Mouse (Mus musculus): ENCODE results near the gene Ninl. TPM values are rescaled to one million over a fixed set of nuclear protein-coding genes. Genes with fewer than 3 reads are reported as not detected.

Gene Ninl
- total RNA-seq, 1 experiment = 22.4 TPM

DNA sequence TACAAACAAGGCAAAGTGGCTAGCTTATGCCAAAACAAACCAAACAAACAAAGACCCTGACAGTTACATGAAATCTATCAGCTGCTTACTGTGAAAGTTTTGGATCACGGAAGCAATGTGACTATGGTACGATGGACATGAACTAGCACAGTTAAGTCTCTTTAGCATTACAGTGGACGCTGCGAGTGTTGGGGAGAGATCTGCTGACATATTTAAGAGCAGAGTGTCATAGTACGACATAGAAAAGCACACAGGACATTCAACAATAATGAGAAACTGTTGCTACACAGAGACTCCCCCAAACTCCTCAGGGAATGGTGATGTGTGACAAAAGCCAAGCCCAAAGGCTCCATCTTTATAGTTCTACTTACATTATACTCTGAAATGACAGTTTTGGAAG is 95.2 kb downstream of the Ninl start:
- H3K36me3 ChIP-seq (ENCODE audit: control insufficient read depth, insufficient read depth, low read length, poor library complexity, severe bottlenecking) = peaks cover 11% of the 10 kb centered on the region; the same call in 1 of the 2 replicates
- H3K4me1 ChIP-seq (ENCODE audit: control insufficient read depth in 2 of 2, insufficient read depth in 2 of 2, low read length in 2 of 2, poor library complexity in 1 of 2) = peaks cover 11 to 21% of the 10 kb centered on the region in 2 experiments; a peak in 3 of 4 replicates
- no peak overlapping the region for H3K4me3 ChIP-seq (ENCODE audit: insufficient read depth in 1 of 2, low read depth in 1 of 2, low read length in 2 of 2, poor library complexity in 1 of 2, severe bottlenecking in 1 of 2)
- H3K27ac ChIP-seq (ENCODE audit: insufficient read depth, low read depth, low read length, poor library complexity, severe bottlenecking) = no peak overlapping the region
- TF ChIP-seq MAFK (IDR thresholded peaks at IDR 0.05; ENCODE audit: insufficient read depth, low read depth, low read length) (no peak), ZNF384 (IDR thresholded peaks at IDR 0.05; ENCODE audit: low read depth, low read length) (no peak), HCFC1 (IDR thresholded peaks at IDR 0.05; ENCODE audit: borderline replicate concordance, insufficient read depth, low read length) (no peak), ZC3H11A (IDR thresholded peaks at IDR 0.05; ENCODE audit: borderline replicate concordance, low read depth, low read length) (no peak), CHD2 (IDR thresholded peaks at IDR 0.05; ENCODE audit: low read depth, low read length) (no peak)
- in situ Hi-C loops (cut with MboI; ENCODE audit: low sequenced_read_pairs in 2 of 2, unreplicated experiment in 2 of 2) = no loop called here
- no peaks in the 10 kb centered on the region for H3K9me3 ChIP-seq (ENCODE audit: control insufficient read depth, insufficient read depth, low read depth, low read length)
- no peak overlapping the region for H3K9ac ChIP-seq (ENCODE audit: insufficient read depth, low read depth, low read length, poor library complexity, severe bottlenecking)
- DNase-seq (ENCODE audit: low read depth, low spot score) = no peak

DNA sequence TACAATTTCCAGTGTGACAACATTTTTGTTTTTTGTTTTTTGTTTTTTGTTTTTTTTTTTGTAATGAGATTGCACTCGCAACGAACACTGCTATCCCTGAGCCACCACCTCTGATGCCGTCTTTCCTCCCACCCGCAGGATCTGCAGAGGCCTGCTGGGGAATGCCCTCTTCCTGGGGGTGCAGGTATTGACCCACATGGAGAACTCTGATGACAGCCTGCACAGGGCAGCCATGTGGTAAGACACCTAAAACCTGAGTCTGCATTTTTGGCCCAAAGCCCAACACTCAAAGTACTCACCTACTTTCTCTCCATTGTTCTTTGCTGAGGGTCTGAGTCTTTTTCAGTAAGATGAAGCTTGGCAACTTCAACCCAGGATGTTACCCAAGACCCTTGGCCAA is 104.5 kb downstream of the Ninl start:
- TF ChIP-seq ZC3H11A (IDR thresholded peaks at IDR 0.05; ENCODE audit: borderline replicate concordance, low read depth, low read length) (no peak), CHD2 (IDR thresholded peaks at IDR 0.05; ENCODE audit: low read depth, low read length) (no peak)
- in situ Hi-C loops (cut with MboI; ENCODE audit: low sequenced_read_pairs in 2 of 2, unreplicated experiment in 2 of 2) = no loop called here
- H3K9ac ChIP-seq (ENCODE audit: insufficient read depth, low read depth, low read length, poor library complexity, severe bottlenecking) = no peak overlapping the region

DNA sequence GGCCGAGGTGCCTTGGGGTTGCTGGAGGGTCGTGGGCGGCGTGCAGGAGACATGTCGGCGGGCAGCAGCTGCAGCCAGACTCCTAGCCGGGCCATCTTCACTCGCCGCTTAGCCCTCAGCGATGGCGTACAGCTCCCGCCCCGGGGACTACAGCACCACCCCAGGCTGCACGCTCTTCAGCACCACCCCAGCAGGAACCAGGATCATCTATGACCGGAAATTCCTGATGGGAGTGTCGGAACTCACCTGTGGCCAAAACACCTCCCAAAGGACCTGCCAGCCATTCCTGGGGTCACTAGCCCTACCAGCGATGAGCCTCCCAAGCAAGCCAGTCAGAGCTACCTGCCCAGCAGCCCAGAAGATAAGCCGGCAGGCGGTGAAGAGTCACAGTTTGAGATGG is 105.7 kb downstream of the Ninl start:
- peaks cover 0 to 4% of the 10 kb centered on the region in 2 experiments; a peak in 1 of 4 replicates for H3K4me1 ChIP-seq (ENCODE audit: control insufficient read depth in 2 of 2, insufficient read depth in 2 of 2, low read length in 2 of 2, poor library complexity in 1 of 2)
- DNase-seq (ENCODE audit: low read depth, low spot score) = no peak
- peak overlapping the region; percentile 60 to 69 for H3K4me3 ChIP-seq (ENCODE audit: insufficient read depth in 1 of 2, low read depth in 1 of 2, low read length in 2 of 2, poor library complexity in 1 of 2, severe bottlenecking in 1 of 2)
- TF ChIP-seq ZC3H11A (IDR thresholded peaks at IDR 0.05; ENCODE audit: borderline replicate concordance, low read depth, low read length) (no peak), HCFC1 (IDR thresholded peaks at IDR 0.05; ENCODE audit: borderline replicate concordance, insufficient read depth, low read length) (no peak), ZNF384 (IDR thresholded peaks at IDR 0.05; ENCODE audit: low read depth, low read length) (no peak), CHD2 (IDR thresholded peaks at IDR 0.05; ENCODE audit: low read depth, low read length) (no peak), MAFK (IDR thresholded peaks at IDR 0.05; ENCODE audit: insufficient read depth, low read depth, low read length) (no peak)
- in situ Hi-C loops (cut with MboI; ENCODE audit: low sequenced_read_pairs in 2 of 2, unreplicated experiment in 2 of 2) = no loop called here
- peak overlapping the region; percentile 57 for H3K27ac ChIP-seq (ENCODE audit: insufficient read depth, low read depth, low read length, poor library complexity, severe bottlenecking)
- H3K9ac ChIP-seq (ENCODE audit: insufficient read depth, low read depth, low read length, poor library complexity, severe bottlenecking) = peak overlapping the region; percentile 64
- H3K36me3 ChIP-seq (ENCODE audit: control insufficient read depth, insufficient read depth, low read length, poor library complexity, severe bottlenecking) = peaks cover 21% of the 10 kb centered on the region
- no peaks in the 10 kb centered on the region for H3K9me3 ChIP-seq (ENCODE audit: control insufficient read depth, insufficient read depth, low read depth, low read length)

More for the DNA sequence above, 104.5 kb downstream of the Ninl start:
- Histone ChIP-seq H3K36me3 (ENCODE audit: control insufficient read depth, insufficient read depth, low read length, poor library complexity, severe bottlenecking) (peaks cover 21% of the 10 kb centered on the region), H3K9me3 (ENCODE audit: control insufficient read depth, insufficient read depth, low read depth, low read length) (no peaks in the 10 kb centered on the region), H3K4me1 (ENCODE audit: control insufficient read depth in 2 of 2, insufficient read depth in 2 of 2, low read length in 2 of 2, poor library complexity in 1 of 2) (peaks cover 0 to 4% of the 10 kb centered on the region in 2 experiments; a peak in 1 of 4 replicates), H3K4me3 (ENCODE audit: insufficient read depth in 1 of 2, low read depth in 1 of 2, low read length in 2 of 2, poor library complexity in 1 of 2, severe bottlenecking in 1 of 2) (no peak overlapping the region), H3K27ac (ENCODE audit: insufficient read depth, low read depth, low read length, poor library complexity, severe bottlenecking) (no peak overlapping the region)
- no peak for DNase-seq (ENCODE audit: low read depth, low spot score)

DNA sequence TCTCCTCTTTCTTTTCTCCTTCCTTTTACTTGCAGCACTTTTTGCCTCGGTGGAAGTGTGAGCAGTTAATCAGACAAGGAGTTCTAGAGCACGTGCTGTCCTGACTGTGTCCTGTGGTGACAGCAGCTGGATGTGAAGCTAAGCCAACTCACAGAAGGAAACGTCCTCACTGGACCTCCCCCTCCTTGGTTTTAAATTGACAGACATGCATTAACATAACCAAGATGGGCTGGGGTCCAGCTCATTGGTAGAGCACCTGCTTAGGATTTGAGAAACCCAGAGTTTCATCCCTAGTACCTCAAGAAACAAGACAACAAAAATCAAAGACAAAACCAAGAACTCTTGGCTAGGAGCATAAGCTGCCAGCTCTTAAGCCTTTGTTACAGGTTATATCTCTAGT is 108.4 kb downstream of the Ninl start:
- Histone ChIP-seq H3K9ac (ENCODE audit: insufficient read depth, low read depth, low read length, poor library complexity, severe bottlenecking) (no peak overlapping the region), H3K36me3 (ENCODE audit: control insufficient read depth, insufficient read depth, low read length, poor library complexity, severe bottlenecking) (peaks cover 6% of the 10 kb centered on the region), H3K27ac (ENCODE audit: insufficient read depth, low read depth, low read length, poor library complexity, severe bottlenecking) (no peak overlapping the region), H3K4me3 (ENCODE audit: insufficient read depth in 1 of 2, low read depth in 1 of 2, low read length in 2 of 2, poor library complexity in 1 of 2, severe bottlenecking in 1 of 2) (no peak overlapping the region), H3K9me3 (ENCODE audit: control insufficient read depth, insufficient read depth, low read depth, low read length) (no peaks in the 10 kb centered on the region), H3K4me1 (ENCODE audit: control insufficient read depth in 2 of 2, insufficient read depth in 2 of 2, low read length in 2 of 2, poor library complexity in 1 of 2) (peaks cover 0 to 4% of the 10 kb centered on the region in 2 experiments; a peak in 1 of 4 replicates)
- no peak for DNase-seq (ENCODE audit: low read depth, low spot score)
- no peak for TF ChIP-seq CHD2 (IDR thresholded peaks at IDR 0.05; ENCODE audit: low read depth, low read length)
- TF ChIP-seq HCFC1 (IDR thresholded peaks at IDR 0.05; ENCODE audit: borderline replicate concordance, insufficient read depth, low read length) = no peak
- no peak for TF ChIP-seq ZC3H11A (IDR thresholded peaks at IDR 0.05; ENCODE audit: borderline replicate concordance, low read depth, low read length)
- no peak for TF ChIP-seq ZNF384 (IDR thresholded peaks at IDR 0.05; ENCODE audit: low read depth, low read length)
- no peak for TF ChIP-seq MAFK (IDR thresholded peaks at IDR 0.05; ENCODE audit: insufficient read depth, low read depth, low read length)
- in situ Hi-C loops (cut with MboI; ENCODE audit: low sequenced_read_pairs in 2 of 2, unreplicated experiment in 2 of 2) = no loop called here

DNA sequence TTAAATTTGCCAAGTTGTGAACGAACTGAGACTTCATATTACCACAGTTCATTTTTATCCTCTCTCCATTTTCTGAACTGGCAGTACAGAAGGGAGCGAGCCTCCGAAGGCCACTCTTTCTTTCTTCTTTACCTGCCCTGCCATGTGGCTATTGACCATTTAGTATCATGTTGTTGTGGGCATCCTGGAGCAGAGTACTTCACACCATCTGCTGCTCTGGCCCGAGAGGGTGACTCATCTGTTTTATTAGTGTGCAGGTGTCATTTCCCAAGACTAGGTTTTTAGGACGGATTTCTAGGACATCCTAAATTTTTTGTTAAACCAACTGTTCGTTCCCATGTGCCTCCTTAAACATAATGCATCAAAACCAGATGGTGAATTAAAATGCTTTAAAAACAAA is 110.0 kb downstream of the Ninl start:
- no peak overlapping the region for H3K9ac ChIP-seq (ENCODE audit: insufficient read depth, low read depth, low read length, poor library complexity, severe bottlenecking)
- no peak overlapping the region for H3K27ac ChIP-seq (ENCODE audit: insufficient read depth, low read depth, low read length, poor library complexity, severe bottlenecking)
- no peak overlapping the region for H3K4me3 ChIP-seq (ENCODE audit: insufficient read depth in 1 of 2, low read depth in 1 of 2, low read length in 2 of 2, poor library complexity in 1 of 2, severe bottlenecking in 1 of 2)
- no peaks in the 10 kb centered on the region; the same call in none of the 2 replicates for H3K36me3 ChIP-seq (ENCODE audit: control insufficient read depth, insufficient read depth, low read length, poor library complexity, severe bottlenecking)
- peaks cover 0 to 4% of the 10 kb centered on the region in 2 experiments; a peak in 1 of 4 replicates for H3K4me1 ChIP-seq (ENCODE audit: control insufficient read depth in 2 of 2, insufficient read depth in 2 of 2, low read length in 2 of 2, poor library complexity in 1 of 2)
- in situ Hi-C loops (cut with MboI; ENCODE audit: low sequenced_read_pairs in 2 of 2, unreplicated experiment in 2 of 2) = no loop called here
- no peak for DNase-seq (ENCODE audit: low read depth, low spot score)
- no peaks in the 10 kb centered on the region for H3K9me3 ChIP-seq (ENCODE audit: control insufficient read depth, insufficient read depth, low read depth, low read length)
- TF ChIP-seq MAFK (IDR thresholded peaks at IDR 0.05; ENCODE audit: insufficient read depth, low read depth, low read length) = no peak

All from ES-E14 (cell line).